Mouse (Mus musculus) MN1 (cell line): ENCODE data around the gene Me1.
"Not testable (repeated sequence)": the region's sequence is repeated elsewhere in the genome, so short reads cannot be mapped to it uniquely, and the experiment has no call there.

ENCODE experiments used
- DNase-seq: peaks from one replicate; pipeline ENCODE4 v3.0.0-alpha.2; 2016; ENCODE audit warnings: low spot score

Gene Me1

DNA sequence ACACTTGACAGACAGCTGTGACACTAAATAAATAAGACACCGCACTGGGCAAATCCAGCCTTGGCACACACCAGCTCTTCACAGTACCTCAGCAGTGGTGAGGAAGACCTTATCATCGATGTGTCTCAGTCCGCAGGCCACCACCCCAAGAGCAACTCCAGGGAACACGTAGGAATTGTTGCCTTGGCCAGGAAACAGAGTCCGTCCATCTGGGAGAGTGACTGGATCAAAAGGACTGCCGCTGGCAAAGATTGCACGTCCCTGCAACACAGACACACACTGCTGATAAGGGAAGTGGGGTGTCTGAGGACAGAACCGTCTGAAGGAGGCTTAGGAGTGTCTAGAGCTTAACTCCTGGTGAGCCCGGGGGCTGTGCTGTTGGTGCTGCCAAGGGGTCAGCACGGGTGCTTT lies 101.4 kb downstream of the Me1 start:
- not testable (repeated sequence) for DNase-seq

DNA sequence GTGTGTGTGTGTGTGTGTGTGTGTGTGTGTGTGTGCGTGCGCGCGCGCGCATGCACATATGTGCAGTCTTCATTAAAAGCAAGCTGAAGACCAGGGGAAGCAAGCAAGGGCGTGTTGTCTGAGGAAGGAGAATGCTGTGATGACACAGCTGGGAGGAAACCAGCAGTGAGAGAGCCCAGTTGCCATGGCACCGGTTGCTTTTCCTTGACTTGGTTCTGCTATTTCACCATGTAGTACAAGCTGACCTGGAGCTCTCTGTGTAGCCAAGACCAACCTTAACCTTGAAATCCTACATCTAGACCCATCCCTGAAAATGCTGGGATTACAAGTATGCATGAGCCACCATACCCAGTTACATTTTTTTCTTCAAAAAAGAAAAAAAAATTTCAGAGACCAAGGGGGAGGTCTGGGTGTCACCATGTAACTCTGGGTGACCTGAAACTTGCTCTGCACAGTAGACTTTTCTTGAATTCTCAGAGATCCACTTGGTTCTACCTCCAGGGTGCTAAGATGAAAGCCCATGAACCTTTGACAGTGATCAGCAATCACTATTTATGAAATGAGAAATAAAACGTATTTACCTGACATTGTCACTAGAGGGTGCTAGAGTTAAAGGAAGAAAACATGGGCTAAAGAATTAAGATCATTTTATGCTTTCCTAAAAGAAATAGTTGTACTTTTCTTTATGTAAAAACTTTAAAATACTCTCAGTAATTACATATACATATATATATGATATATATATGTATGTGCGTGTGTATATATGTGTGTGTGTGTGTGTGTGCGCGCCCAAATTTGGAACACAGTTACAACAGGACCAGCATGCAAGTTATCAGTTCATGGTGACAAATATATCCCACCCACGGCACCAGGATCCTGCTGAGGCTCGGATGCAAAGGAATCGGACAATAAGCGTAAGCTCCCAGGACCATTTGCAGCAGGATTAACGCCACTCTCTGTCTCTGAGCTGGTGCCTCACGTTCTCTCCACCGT lies 102.8 kb downstream of the Me1 start:
- DNase-seq: peak; percentile 57

DNA sequence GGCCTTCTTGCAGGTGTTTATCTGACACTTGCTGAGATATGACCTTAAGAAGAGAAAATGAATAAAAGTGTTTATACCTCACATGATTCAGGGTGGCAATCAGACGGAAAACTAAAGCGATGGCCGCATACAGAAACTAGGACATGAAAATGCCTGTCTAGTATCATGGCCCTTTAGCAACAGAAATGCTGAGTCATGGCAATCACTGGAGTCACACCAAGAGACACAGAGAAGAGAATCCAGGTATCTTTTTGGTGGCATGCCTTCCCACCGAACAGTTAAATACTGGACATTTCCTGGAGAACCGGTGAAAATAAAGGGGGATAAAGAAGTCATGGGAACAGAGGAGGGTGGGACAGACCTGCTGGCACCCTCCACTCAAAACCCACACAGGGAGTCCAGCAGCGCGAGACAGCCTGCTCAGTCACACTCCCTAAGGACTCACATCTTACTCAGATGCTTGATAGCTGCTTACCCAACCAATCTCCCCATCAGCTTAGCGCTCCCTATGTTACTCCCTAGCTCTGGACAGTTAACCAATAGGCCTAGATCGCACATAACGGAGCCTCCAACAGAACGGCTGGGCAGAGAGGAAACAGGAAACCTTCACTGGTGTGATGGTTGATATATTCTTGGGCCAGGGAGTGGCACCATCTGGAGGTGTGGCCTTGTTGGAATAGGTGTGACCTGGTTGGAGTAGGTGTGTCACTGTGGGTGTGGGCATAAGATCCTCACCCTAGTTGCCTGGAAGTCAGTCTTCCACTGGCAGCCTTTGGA lies 108.5 kb downstream of the Me1 start:
- DNase-seq: no peak

DNA sequence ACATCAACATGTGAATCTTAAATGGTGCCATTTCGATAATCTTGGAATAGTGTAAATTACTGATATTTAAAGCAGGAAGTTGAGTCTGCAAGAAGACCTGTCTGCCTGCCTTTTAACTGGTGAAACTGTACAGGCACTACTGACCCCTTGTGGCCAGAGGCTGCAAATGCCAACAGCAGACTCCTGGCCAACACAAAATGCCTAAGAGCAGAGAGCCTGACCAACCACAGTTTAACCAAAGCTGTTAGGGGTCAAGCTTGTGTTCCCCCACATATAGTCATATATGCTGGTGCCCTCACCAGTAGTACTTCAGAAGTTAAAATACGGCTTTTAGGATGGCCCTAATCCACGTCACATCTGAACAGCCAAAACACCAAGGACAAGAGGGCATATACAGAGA lies 112.0 kb downstream of the Me1 start:
- DNase-seq: peak; percentile 50

DNA sequence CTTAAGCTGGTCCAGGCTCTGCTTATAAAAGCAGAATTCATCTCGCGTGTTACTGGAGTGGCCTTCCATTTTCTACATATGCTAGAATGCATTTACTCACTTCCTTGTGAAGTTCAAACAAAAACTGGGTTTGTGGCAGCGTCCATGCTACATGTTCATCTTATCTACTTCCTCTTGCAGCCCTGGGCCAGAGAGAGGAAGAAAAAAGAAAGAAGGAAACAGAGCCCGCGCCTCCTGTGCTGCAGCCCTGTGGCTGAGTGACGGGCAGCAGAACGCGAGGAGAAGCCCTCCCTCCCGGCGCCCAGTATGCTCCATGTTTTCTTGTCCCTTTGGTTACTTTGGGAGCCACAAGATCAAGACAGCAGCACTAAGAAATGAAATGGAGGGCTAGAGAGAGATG lies 116.1 kb downstream of the Me1 start:
- no peak for DNase-seq

DNA sequence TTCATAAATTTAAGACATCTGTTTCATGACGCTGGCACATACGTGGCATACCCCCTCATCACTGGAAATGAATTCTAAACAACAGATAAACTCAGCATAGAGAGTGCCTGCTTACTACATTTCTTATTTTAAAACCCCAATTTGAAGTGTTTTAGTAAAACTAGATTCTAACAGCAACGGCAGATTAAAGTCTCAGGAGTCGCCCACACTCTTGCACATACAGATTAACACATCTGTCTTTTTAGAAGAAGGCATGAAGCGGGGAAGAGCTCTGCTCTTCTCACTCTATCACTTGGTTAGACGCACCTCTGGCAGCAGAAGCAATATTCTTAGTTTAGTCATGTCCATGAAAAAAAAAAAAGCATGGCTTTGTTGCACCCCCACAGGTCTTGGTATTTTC lies 120.6 kb downstream of the Me1 start:
- no peak for DNase-seq

DNA sequence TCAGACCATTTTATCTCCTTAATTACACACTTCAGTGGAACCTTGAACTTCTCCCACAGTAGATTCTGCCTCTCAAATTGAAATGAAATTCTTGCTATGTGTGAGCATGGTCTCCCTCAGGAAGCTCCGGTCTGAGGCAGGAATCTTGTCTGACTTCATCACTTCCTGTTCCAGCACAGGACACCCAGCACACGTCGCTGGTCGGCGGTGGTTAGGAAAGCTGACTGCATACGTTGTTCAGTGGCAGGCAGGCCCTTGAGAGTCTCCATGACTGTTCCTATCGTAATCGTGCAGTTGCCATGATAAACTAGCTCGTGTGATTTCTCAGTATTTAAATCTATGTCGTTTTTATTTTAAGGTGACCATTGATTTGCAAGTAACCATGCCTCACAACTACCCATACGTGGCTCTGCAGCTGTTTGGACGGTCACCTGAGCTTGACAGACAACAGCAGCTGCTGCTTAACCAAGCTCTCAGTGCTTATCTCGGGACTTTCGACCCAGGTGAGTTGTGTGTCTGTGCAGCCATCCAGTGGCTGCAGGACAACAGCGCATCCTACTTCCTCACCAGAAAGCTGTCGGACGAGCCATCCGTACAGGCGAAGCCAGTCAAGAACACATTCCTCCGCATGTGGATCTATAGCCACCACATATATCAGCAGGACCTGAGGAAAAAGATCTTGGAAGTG lies 122.0 kb downstream of the Me1 start:
- DNase-seq: no peak

DNA sequence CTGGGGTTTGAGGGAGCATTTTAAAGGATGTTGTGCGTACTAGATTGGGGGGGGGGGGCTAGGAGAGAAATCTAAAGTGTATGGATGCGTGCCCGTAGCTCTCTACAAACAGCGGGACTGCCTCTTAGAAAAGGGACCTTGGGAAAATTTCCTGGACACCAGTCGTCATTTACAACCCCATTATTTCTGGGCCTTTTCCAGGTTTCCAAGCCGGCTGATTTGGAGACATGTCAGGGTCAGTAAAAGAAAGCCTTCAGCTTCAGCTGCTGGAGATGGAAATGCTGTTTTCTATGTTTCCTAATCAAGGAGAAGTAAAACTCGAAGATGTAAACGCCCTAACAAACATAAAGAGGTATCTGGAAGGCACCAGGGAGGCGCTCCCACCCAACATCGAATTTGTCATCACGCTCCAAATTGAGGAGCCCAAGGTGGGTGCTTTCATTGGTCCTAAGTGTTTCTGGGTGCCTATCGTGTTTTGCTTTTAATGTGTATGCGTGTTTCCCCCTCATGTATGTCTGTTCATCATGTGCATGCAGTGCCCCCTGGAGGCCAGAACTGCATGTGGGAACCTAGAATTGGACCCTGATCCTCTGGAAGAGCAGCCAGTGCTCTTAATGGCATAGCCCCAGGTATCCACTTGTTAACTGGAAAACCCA lies 123.0 kb downstream of the Me1 start:
- peak; percentile 25 for DNase-seq

DNA sequence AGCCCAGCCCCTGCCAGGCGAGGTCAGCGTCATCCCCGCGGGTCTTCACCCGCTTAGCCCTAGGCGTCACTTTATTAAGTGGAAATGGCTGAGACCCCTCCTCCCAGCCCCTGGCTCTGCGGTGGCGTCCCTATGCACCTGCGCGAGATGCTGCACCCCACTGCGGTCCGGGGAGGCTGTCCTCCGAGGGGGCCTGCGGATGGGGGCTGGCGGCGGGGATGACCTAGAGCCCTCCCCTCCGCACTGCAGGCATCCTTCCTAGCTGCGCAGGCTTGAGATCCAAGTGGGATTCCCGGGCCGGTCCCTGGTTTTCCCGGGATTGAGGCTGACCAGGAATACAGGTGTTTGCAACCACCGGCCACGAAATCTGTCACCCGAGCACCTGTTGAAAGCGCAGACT lies 123.6 kb downstream of the Me1 start:
- no peak for DNase-seq

DNA sequence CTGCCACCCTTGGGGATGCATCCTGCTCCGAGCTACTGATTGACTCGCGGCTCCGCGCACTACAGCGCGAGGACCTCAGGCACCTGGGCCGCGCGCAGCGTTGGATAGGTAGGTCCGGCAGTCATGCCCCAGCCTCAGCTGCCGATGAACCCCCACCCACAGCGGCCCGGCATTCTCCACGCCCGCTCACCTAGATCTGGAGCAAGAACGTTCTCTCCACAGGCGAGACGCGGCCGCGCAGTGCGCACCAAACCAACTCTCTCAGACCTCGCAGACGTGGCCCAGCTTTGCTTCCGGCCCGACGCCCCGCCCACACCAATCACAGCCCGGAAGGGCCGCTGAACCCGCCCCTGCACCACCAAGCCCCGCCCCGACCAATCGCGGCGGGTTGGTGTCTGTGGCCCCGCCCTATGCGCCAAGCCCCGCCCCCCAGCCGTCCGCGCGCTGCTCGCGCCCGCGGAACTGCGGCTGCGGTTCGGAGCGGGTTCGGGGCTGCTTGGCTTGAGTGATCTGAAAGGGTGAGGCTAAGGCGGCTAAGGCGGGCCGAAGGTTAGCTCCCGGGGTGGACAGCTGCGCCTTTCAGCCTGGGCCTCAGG lies 124.1 kb downstream of the Me1 start, which contains the start of the genes Pgm3 and Rwdd2a:
Gene Pgm3 (minus strand): TSS at position 303 of the 596 bp plus-strand sequence.
Gene Rwdd2a (plus strand): TSS at position 452 of the 596 bp plus-strand sequence.
- peak; percentile 88 for DNase-seq

DNA sequence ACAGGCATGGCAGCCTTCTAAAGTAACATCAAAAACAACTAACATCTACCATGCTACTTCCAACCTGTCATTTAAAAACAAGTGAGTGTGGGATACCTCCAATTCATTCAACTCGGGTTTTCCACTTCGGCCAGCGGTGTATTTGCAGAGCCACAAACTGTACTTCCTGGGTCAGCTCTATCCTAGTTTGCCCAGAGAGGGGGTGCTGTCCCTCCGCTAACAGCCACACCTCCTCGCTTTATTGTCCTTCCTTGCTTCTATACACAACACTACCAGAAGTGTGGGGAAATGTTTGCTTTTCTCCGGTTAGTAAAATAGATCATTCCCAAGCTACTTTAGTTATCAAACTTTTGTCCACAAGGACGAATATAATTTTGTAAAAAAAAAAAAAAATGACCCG lies 124.8 kb downstream of the Me1 start:
- no peak for DNase-seq

DNA sequence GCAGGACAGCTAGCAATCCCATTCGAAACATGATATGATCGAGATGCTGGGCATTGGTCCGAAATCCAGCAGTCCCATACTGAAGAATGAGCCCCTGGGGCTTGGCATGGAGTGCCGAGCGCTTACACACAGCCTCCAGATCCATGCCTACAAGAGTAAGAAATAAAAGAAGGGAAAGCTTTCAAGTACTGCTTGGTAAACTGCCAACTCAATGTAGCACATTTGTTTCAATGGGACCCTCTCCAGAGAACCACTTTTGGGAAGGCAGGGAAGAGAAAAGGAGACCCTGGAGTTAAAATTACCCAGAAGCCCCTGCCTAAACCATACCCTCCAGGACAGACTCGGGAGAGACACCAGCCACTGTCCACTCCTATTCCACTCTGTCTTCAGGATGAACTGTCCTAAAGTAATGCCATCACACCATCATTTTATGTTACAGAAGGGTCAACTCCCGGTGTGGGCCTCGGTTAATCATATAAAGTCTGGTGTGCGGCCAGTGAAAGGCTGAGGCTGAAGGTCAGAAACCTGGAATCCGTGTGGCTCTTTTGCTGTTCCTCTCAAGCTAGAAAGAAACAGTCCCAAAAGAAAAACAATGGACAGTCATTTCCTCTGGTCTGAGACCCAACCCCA lies 125.4 kb downstream of the Me1 start:
- DNase-seq: no peak

DNA sequence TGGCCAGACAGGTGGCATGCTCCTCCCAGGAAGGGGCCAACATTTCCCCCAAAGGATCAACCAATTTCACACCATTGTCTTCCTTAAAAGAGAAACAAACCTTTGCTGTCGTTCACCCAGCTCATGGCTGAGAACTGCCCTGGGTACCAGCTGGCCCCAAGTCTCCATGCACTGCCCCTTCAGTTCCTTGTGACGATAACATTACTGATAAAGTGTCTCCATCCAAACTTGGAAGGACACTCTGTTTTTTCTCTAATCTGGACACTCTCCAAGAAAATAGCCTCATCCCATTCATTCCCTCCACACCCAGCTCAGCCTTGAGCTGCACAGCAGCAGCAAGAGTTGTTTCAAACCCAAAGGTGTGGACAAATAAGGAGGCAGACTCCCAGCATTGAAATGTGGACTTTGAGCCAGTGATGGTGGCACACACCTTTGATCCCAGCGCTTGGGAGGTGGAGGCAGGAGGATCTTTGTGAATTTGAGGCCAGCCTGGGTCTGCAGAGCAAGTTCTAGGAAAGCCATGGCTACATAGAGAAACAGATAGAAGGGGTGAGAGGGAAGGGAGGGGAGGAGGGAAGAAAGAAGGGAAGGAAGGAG lies 126.3 kb downstream of the Me1 start:
- no peak for DNase-seq

DNA sequence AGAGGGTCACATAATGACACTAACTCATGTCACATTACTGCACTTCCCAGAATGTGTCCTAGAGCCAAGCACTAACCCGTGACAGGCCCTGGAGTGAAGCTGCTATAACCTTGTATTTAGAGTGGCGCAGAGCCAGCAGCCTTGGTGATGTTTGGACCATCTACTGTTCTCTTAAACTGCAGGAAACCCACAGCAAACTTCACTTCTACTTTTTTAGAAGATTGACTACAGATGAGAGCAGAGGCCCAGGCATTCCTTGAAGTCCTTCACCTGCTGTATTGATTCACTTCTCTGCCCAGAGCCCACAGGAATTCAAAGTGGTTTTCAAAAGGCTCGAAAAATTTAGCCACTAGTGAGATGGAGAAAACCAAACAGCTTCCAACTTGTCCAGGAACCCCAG lies 135.2 kb downstream of the Me1 start:
- DNase-seq: no peak

DNA sequence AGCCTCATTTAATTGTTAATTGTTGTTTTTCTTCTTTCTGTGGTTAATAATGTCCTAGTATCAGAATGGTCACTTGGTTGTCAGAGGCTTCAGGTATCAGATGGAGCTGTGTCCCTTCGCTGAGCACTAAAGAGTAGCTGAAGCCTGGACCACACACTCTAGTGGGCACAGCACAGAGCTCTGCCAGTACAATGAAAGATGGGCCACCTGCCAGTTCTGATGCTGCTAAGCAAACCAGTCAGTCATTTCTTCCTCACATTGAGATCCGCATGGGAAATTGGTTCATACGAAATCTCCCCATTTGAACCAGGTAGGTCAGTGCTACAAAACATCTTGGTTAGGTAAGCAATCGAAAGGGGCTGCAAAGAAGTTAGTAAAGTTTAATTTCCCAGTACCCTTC lies 141.1 kb downstream of the Me1 start:
- DNase-seq: no peak

DNA sequence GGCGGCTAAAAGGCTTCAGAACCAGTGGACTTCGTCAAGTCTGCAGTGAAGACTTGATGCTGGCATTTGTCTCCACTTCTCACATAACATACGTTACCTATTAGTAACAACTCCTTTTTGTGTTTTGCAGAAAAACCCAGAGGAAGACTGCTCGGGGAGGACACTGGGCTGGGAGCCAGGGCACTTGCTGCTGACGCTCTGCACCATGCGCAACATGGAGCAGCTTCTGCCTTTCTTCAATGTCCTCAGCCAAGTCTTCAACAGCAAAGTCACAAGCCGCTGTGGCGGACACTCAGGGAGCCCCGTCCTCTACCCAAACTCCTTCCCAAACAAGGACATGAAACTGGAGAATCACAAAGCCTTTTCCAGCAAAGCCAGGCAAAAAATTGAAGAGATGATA lies 141.9 kb downstream of the Me1 start:
- DNase-seq: no peak

DNA sequence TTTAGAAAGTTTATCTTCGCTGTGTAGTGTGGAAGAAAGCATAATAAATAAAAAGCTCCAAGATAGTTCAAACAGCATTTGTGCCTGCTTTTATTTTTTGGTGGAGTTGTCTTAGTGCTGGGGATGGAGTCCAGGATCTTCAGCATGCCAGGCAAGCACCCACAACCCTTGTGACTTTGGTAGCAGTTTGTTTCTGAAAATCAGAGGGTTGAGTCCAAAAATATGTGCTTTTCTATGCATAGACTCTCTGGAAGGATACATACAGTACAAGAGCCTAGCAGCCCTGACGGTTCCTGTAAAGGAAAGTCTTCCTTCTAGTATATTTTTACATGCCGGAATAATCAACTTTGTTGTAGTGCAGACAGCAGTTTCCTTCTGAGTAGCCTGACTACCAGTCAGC lies 145.0 kb downstream of the Me1 start:
- no peak for DNase-seq

DNA sequence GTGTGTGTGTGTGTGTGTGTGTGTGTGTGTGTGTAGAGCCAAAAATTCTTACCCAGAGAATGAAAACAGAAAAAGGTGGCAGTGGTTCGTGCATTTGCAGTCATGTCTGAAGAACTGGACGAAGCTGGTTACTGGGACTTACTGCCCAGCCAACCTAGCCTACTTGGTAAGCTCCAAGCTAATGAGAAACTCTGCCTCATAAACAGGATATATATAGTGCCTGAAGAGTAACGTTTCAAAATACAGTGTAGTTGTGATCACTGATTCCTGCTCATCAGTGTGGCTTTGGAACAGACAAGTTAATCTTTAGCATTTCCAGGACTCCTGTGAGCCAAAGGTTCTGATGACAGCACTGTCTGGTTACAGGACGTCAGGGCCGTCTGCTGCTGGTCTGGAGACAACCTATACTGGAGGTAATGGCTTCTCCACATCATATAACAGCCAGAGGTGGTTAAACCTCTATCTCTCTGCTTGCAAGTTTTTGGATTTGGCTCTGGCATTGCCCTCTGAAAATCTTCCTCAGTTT lies 146.1 kb downstream of the Me1 start:
- no peak for DNase-seq

DNA sequence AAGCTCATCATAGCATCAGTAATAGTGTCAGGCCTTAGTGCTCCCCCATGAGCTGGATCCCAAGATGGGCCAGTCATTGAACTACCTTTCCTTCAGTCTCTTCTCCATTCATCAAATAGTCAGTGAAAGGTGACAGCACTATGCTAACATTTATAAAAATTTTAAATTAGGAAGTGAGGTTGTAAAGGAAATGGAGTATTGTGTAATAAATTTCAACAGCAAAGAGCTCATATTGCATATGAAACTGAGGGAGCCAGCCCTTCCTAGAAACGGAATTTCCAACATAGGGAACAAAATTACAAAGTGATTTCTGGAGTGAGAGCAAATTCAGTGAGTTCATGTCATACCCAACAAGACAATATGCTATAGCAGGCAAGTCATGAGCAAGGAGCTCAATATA lies 151.2 kb downstream of the Me1 start:
- no peak for DNase-seq

DNA sequence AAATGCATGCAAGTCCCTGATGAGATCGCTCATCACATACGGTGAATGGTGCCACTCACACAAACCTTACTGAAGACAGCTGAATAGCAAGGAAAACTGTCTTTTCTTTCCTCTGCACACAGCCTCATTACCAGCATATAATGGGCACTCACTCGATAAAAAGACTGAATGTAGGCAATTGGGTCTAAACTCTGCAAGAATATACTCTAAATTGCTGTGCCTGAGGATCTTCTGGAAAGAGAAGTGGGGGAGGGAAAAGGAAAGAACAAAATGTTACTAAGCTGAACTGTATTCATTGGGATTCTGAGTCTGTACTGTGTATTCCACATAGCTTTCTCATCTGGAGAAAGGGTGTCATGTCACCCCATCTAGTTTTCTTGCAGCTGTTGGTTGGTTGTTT lies 152.3 kb downstream of the Me1 start:
- no peak for DNase-seq
